Mouse (Mus musculus): Measurements from ENCODE around the gene Ncstn.

- TF ChIP-seq CTCF (IDR thresholded peaks at IDR 0.05; ENCODE audit: low read depth) (no peak), EP300 (IDR thresholded peaks at IDR 0.05; ENCODE audit: low read depth) (no peak)
Observed at GRCm38 (mm10) chr1:172062101-172062500, 20.5 kb downstream of the Ncstn start.

Measured in liver, embryonic 14.5 days (tissue).